Mouse (Mus musculus): ENCODE results near the gene Rnf215. TPM values are rescaled to one million over a fixed set of nuclear protein-coding genes. Genes with fewer than 3 reads are reported as not detected.

The Rnf215 gene
- polyA plus RNA-seq (2015; fragmentation: Nextera tagmentation; extraction: Ambion mirVana): 16.1 and 21.1 TPM in 2 replicates

GRCm38 (mm10) chr11:4134986-4135935 is at the start of gene Rnf215:
Rnf215 (plus strand) TSS chr11:4135202.
- ATAC-seq (replicated peaks; ENCODE audit: insufficient number of reproducible peaks, insufficient read depth, low FRiP score, low read depth): peak; percentile 92
- H3K4me2 ChIP-seq: peak within 1 kb of the TSS; percentile 75
- H3K9me3 ChIP-seq (replicated peaks): 0 out of 2 replicates have a peak, but pooled peaks cover 3% of the 10 kb centered on the region
- H3K4me3 ChIP-seq: peak within 1 kb of the TSS; percentile 82
- 2% methylated on average over 65 of the region's 66 CpGs for WGBS
- H3K9ac ChIP-seq: peak within 1 kb of the TSS; percentile 90
- peak within 1 kb of the TSS; percentile 80 for H3K27ac ChIP-seq
- H3K27me3 ChIP-seq: no peaks in the 10 kb centered on the region
- H3K36me3 ChIP-seq: peaks cover 18% of the 10 kb centered on the region
- peaks cover 12% of the 10 kb centered on the region for H3K4me1 ChIP-seq (replicated peaks)

- Histone ChIP-seq H3K9me3 (replicated peaks) (no peaks in the 10 kb centered on the region), H3K27me3 (no peaks in the 10 kb centered on the region; the same call in 1 of the 2 replicates), H3K4me1 (replicated peaks) (no peaks in the 10 kb centered on the region), H3K9ac (no peak overlapping the region), H3K27ac (no peak overlapping the region), H3K4me2 (no peak overlapping the region), H3K4me3 (no peak overlapping the region), H3K36me3 (peaks cover 7% of the 10 kb centered on the region)
- no peak for ATAC-seq (replicated peaks; ENCODE audit: insufficient number of reproducible peaks, insufficient read depth, low FRiP score, low read depth)
- 35% methylated on average over 1 of the region's 1 CpGs for WGBS
Observed at GRCm38 (mm10) chr11:4086246-4086645, 48.8 kb upstream of the Rnf215 start.

DNA sequence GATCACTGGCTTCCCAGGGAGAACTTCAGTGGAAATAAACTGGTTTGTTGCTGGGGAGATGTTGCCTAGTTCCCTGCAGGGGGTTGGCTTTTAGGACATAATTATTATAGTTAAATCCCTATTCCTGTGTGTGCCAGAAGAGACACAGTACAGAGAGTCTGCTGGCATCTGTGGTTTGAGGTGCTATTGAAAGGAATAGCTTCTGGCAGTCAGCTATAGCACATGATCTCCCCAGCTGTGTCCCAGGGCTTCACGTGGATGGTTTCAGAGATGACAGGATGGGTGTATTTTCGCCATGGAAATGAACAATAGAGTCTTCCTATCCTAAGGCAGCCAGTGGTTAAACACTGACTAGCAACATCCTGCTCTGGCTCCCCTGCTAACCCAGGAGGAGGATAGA is 47.7 kb upstream of the Rnf215 start:
- no peak overlapping the region for H3K9ac ChIP-seq
- no peak overlapping the region for H3K27ac ChIP-seq
- no peak for ATAC-seq (replicated peaks; ENCODE audit: insufficient number of reproducible peaks, insufficient read depth, low FRiP score, low read depth)
- H3K4me1 ChIP-seq (replicated peaks): no peaks in the 10 kb centered on the region
- no peak overlapping the region for H3K4me3 ChIP-seq
- WGBS: 49% methylated on average over 2 of the region's 2 CpGs
- H3K4me2 ChIP-seq: no peak overlapping the region
- no peaks in the 10 kb centered on the region; the same call in 1 of the 2 replicates for H3K27me3 ChIP-seq
- no peaks in the 10 kb centered on the region for H3K9me3 ChIP-seq (replicated peaks)
- peaks cover 17% of the 10 kb centered on the region for H3K36me3 ChIP-seq

DNA sequence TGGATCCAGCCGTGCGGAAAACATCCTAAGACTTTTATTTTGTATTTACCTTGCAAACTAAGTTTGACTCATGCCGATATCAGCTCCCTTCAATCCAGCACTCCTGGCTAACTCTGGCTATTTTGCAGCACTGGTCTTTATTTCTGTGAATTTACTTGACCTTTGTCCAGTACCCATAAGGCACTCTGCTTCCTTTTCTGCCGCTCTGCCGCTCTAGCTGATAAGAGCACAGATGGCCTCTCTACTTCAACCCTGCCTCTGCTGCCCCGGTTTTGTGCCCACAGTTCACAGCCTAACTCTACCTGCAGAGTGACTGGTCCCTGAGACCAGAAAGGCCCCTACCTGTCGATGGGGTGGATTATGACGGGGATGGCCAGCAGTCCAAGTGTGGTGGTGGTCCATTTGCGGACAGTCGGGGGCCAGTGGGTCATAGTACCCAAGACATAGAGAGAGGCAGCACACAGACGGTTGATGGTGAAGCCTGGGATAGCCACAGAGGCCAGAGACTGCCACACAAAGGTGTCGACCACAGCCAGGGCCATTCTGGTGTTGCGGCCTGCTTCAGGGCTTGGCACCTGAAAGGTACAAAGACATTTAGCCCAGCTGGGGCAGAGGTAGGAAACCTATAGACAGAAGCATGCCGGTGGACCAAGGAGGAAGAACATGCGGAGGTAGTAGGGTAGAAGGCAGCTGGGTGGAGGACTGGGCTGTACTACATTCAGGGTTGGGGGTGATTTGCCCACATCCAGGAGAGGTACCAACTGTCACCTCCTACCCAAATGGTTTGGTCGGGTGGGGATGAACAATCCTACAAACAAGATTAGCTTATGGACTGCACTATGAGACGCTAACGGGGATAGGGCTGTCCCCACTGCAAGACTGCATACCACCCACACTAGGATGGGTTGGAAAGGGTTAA is 41.3 kb upstream of the Rnf215 start:
- peaks cover 20% of the 10 kb centered on the region for H3K36me3 ChIP-seq
- no peak overlapping the region for H3K9ac ChIP-seq
- WGBS: 73% methylated on average over 18 of the region's 18 CpGs
- H3K9me3 ChIP-seq (replicated peaks): no peaks in the 10 kb centered on the region
- ATAC-seq (replicated peaks; ENCODE audit: insufficient number of reproducible peaks, insufficient read depth, low FRiP score, low read depth): no peak
- no peaks in the 10 kb centered on the region for H3K27me3 ChIP-seq
- peak overlapping the region; percentile 83 for H3K4me2 ChIP-seq
- no peak overlapping the region for H3K27ac ChIP-seq
- H3K4me3 ChIP-seq: peak overlapping the region; percentile 68
- H3K4me1 ChIP-seq (replicated peaks): peaks cover 30% of the 10 kb centered on the region

- Histone ChIP-seq H3K27me3 (no peaks in the 10 kb centered on the region), H3K4me2 (peak overlapping the region; percentile 83), H3K9me3 (replicated peaks) (no peaks in the 10 kb centered on the region), H3K4me3 (peak overlapping the region; percentile 68), H3K27ac (peak overlapping the region; percentile 92), H3K36me3 (peaks cover 20% of the 10 kb centered on the region), H3K9ac (peak overlapping the region; percentile 59), H3K4me1 (replicated peaks) (peaks cover 30% of the 10 kb centered on the region)
- no peak for ATAC-seq (replicated peaks; ENCODE audit: insufficient number of reproducible peaks, insufficient read depth, low FRiP score, low read depth)
- 8% methylated on average over 24 of the region's 24 CpGs for WGBS
Observed at GRCm38 (mm10) chr11:4094378-4095170, 40.4 kb upstream of the Rnf215 start.

GRCm38 (mm10) chr11:4095171-4096053 is 39.6 kb upstream of the Rnf215 start, which contains the start of gene Mtfp1:
Mtfp1 (minus strand) TSS chr11:4095445.
- Histone ChIP-seq H3K4me2 (peak within 1 kb of the TSS; percentile 83), H3K4me1 (replicated peaks) (peaks cover 30% of the 10 kb centered on the region), H3K9ac (peak within 1 kb of the TSS; percentile 59), H3K27ac (peak within 1 kb of the TSS; percentile 92), H3K9me3 (replicated peaks) (no peaks in the 10 kb centered on the region), H3K36me3 (peaks cover 20% of the 10 kb centered on the region), H3K4me3 (peak within 1 kb of the TSS; percentile 68), H3K27me3 (no peaks in the 10 kb centered on the region)
- WGBS: 6% methylated on average over 34 of the region's 34 CpGs
- 0 out of 2 replicates have a peak, but pooled peaks have one; percentile 34 for ATAC-seq (replicated peaks; ENCODE audit: insufficient number of reproducible peaks, insufficient read depth, low FRiP score, low read depth)

DNA sequence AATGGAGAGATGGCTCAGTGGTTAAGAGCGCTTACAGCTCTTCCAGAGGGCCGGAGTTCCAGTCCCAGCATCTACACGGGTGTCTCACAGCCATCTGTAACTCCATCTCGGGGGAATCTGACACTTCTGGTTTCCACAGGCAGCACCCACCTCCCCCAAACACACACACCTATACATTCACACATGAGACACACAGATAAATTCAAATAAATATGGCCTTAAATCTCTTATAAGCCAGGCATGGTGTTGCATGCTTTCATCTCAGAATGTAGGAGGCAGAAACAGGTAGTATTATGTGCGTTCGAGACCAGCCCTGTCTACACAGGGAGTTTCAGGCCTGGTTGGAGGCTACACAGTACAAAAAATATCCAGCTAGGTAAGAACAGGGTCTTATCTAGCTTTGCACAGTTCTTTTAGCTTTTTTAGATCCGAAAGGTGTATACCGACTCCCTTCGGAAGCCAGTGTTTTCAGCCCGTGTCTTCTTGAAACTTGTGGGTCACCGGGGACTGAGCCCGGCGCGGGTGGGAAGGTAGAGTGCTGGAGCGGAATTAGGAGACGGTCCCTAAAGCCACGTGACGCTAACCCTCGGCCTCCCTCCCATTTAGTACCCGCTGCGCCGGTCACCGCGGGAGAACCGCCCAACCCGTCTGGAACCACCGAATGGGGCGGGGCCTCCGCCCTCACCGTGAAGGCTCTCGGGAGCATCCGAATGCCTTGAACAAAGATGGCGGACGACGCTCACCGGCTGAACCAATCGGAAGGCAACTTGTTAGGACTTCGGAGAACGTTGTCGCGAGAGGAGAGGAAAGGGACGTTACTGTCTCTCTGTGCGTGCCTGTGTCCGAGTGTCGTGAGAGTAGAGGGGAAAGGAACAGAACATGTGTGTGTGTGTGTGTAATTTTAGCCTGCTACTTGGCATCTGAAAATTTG is 38.7 kb upstream of the Rnf215 start:
- ATAC-seq (replicated peaks; ENCODE audit: insufficient number of reproducible peaks, insufficient read depth, low FRiP score, low read depth): peak; percentile 94

DNA sequence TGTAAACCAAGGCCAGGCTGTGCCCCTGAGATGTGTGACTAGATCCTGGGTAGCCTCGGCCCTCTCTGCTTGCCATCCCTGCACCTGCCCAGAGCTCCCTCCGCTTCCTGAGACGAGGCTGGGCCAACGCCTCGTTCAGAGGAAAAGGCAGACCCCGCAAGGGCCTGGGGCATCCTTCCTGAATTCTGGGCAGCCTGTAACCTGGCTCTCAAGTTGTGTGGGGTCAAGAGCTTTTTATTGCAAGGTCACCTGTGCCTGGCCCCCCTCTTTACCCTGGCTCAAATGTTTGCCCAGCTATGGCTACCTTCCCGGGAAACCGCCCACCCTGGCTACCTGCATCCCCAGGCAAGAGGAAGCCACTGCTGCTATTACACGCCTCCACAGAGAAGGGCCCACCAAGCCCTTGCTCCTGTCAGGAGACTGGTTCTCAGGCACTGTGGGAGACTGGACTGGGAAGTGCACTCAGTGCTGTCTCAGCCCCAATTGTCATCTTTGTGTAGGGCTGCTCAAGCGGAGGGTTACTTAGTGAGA is 37.8 kb upstream of the Rnf215 start:
- Histone ChIP-seq H3K27ac (peak overlapping the region; percentile 92), H3K36me3 (peaks cover 5% of the 10 kb centered on the region), H3K9ac (peak overlapping the region; percentile 75), H3K9me3 (replicated peaks) (no peaks in the 10 kb centered on the region), H3K4me2 (peak overlapping the region; percentile 83), H3K4me1 (replicated peaks) (peaks cover 30% of the 10 kb centered on the region), H3K4me3 (peak overlapping the region; percentile 68), H3K27me3 (no peaks in the 10 kb centered on the region)
- WGBS: 34% methylated on average over 10 of the region's 10 CpGs
- no peak for ATAC-seq (replicated peaks; ENCODE audit: insufficient number of reproducible peaks, insufficient read depth, low FRiP score, low read depth)

More for the DNA sequence above, 38.7 kb upstream of the Rnf215 start:
- Histone ChIP-seq H3K4me1 (replicated peaks) (peaks cover 30% of the 10 kb centered on the region), H3K4me3 (peak overlapping the region; percentile 68), H3K27ac (peak overlapping the region; percentile 92), H3K9me3 (replicated peaks) (no peaks in the 10 kb centered on the region), H3K9ac (peak overlapping the region; percentile 75), H3K4me2 (peak overlapping the region; percentile 83), H3K27me3 (no peaks in the 10 kb centered on the region), H3K36me3 (peaks cover 12% of the 10 kb centered on the region)
- 3% methylated on average over 45 of the region's 45 CpGs for WGBS

GRCm38 (mm10) chr11:4098120-4098519 is 36.9 kb upstream of the Rnf215 start:
- Histone ChIP-seq H3K27me3 (no peaks in the 10 kb centered on the region), H3K4me3 (no peak overlapping the region), H3K9ac (no peak overlapping the region), H3K4me1 (replicated peaks) (peaks cover 30% of the 10 kb centered on the region), H3K27ac (no peak overlapping the region), H3K36me3 (no peaks in the 10 kb centered on the region), H3K9me3 (replicated peaks) (no peaks in the 10 kb centered on the region), H3K4me2 (no peak overlapping the region)
- no peak for ATAC-seq (replicated peaks; ENCODE audit: insufficient number of reproducible peaks, insufficient read depth, low FRiP score, low read depth)
- WGBS: 65% methylated on average over 8 of the region's 8 CpGs

Data from heart, embryonic 15.5 days (tissue).